Mouse (Mus musculus) kidney, adult 2 months (tissue): Measurements from ENCODE around the gene Akt2. TPM values are rescaled to one million over a fixed set of nuclear protein-coding genes. Genes with fewer than 3 reads are reported as not detected.
A peak's percentile ranks its signal among the peaks of the same experiment; 100 is the strongest.

Source experiments
- DNase-seq: peaks from one replicate; pipeline ENCODE4 v3.0.0; 2021
- H3K27ac ChIP-seq: fragments of 200-500 bp; 2 replicates; pipeline ENCODE4 v1.5.1; 2012; ENCODE audit warnings: low read depth, low read length, control low read depth, inconsistent platforms; ENCODE audit not compliant: insufficient read depth
- H3K27me3 ChIP-seq: fragments of 200-500 bp; replicated peaks from 2 replicates; pipeline ENCODE4 v1.6.1; 2012; ENCODE audit warnings: mild to moderate bottlenecking, moderate library complexity, low read length, inconsistent platforms; ENCODE audit not compliant: control insufficient read depth, insufficient read depth
- H3K36me3 ChIP-seq: fragments of 200-500 bp; 2 replicates; pipeline ENCODE4 v1.6.1; 2012; ENCODE audit warnings: mild to moderate bottlenecking, moderate library complexity, low read length, inconsistent platforms; ENCODE audit not compliant: control insufficient read depth, insufficient read depth
- H3K4me1 ChIP-seq: fragments of 200-500 bp; 2 replicates; pipeline ENCODE4 v1.6.1; 2011; ENCODE audit warnings: low read length; ENCODE audit not compliant: control insufficient read depth, insufficient read depth
- H3K4me3 ChIP-seq: fragments of 200-500 bp; 2 replicates; pipeline ENCODE4 v1.5.1; 2011; ENCODE audit warnings: mild to moderate bottlenecking, low read depth, low read length, control low read depth; ENCODE audit not compliant: insufficient read depth
- CTCF ChIP-seq: fragments of 200-500 bp; conservative IDR thresholded peaks from 2 replicates; pipeline ENCODE4 v1.5.1; 2011; ENCODE audit warnings: low read depth, mild to moderate bottlenecking, control low read depth, low read length, moderate library complexity, mixed read lengths; ENCODE audit not compliant: insufficient read depth, insufficient read length
- POLR2A ChIP-seq: fragments of 200-500 bp; IDR thresholded peaks from one replicate; pipeline ENCODE4 v1.6.1; 2011; ENCODE audit warnings: low read depth, low read length, control low read depth
- WGBS: fragments of 180-500 bp; shearing (Covaris S2); methylation state at CpG from one replicate; pipeline ENCODE4 v1.1.7; 2018; 5-methylcytosine and 5-hydroxymethylcytosine counted together
- polyA plus RNA-seq: library from polyadenylated mRNA; depleted of rRNA; stranded (reverse); fragments of >200 nt; gene quantifications from 2 replicates; pipeline ENCODE4 v1.2.3, GENCODE M21; 2012

Gene Akt2
- polyA plus RNA-seq, 1 experiment = 89.2 TPM

- peaks cover 2% of the 10 kb centered on the region; the same call in 1 of the 2 replicates for H3K27me3 ChIP-seq
- peak; percentile 59 for TF ChIP-seq CTCF
- TF ChIP-seq POLR2A = no peak
- H3K27ac ChIP-seq = no peak overlapping the region
- no peaks in the 10 kb centered on the region for H3K4me1 ChIP-seq
- no peaks in the 10 kb centered on the region for H3K36me3 ChIP-seq
- peak; percentile 46 for DNase-seq
- no peak overlapping the region for H3K4me3 ChIP-seq
- 68% methylated on average over 20 of the region's 20 CpGs for WGBS
Measured at GRCm38 (mm10) chr7:27654607-27655276, 63.4 kb downstream of the Akt2 start.

GRCm38 (mm10) chr7:27655545-27655944 is 64.2 kb downstream of the Akt2 start:
- no peak for TF ChIP-seq CTCF
- no peak for TF ChIP-seq POLR2A
- Histone ChIP-seq H3K4me1 (no peaks in the 10 kb centered on the region), H3K27ac (no peak overlapping the region), H3K4me3 (no peak overlapping the region), H3K27me3 (peaks cover 2% of the 10 kb centered on the region; the same call in 1 of the 2 replicates), H3K36me3 (no peaks in the 10 kb centered on the region)
- no peak for DNase-seq
- 32% methylated on average over 11 of the region's 11 CpGs for WGBS

GRCm38 (mm10) chr7:27656600-27656999 is 65.2 kb downstream of the Akt2 start:
- 94% methylated on average over 16 of the region's 16 CpGs for WGBS
- Histone ChIP-seq H3K4me3 (no peak overlapping the region), H3K27ac (no peak overlapping the region), H3K27me3 (peaks cover 2% of the 10 kb centered on the region; the same call in 1 of the 2 replicates), H3K36me3 (no peaks in the 10 kb centered on the region), H3K4me1 (no peaks in the 10 kb centered on the region)
- no peak for DNase-seq
- TF ChIP-seq POLR2A = no peak
- TF ChIP-seq CTCF = no peak

- Histone ChIP-seq H3K36me3 (no peaks in the 10 kb centered on the region), H3K4me3 (no peak overlapping the region), H3K27me3 (peaks cover 2% of the 10 kb centered on the region; the same call in 1 of the 2 replicates), H3K27ac (no peak overlapping the region), H3K4me1 (no peaks in the 10 kb centered on the region)
- TF ChIP-seq POLR2A (no peak), CTCF (no peak)
- DNase-seq = no peak
- 51% methylated on average over 53 of the region's 53 CpGs for WGBS
Measured at GRCm38 (mm10) chr7:27657824-27658395, 66.6 kb downstream of the Akt2 start.

DNA sequence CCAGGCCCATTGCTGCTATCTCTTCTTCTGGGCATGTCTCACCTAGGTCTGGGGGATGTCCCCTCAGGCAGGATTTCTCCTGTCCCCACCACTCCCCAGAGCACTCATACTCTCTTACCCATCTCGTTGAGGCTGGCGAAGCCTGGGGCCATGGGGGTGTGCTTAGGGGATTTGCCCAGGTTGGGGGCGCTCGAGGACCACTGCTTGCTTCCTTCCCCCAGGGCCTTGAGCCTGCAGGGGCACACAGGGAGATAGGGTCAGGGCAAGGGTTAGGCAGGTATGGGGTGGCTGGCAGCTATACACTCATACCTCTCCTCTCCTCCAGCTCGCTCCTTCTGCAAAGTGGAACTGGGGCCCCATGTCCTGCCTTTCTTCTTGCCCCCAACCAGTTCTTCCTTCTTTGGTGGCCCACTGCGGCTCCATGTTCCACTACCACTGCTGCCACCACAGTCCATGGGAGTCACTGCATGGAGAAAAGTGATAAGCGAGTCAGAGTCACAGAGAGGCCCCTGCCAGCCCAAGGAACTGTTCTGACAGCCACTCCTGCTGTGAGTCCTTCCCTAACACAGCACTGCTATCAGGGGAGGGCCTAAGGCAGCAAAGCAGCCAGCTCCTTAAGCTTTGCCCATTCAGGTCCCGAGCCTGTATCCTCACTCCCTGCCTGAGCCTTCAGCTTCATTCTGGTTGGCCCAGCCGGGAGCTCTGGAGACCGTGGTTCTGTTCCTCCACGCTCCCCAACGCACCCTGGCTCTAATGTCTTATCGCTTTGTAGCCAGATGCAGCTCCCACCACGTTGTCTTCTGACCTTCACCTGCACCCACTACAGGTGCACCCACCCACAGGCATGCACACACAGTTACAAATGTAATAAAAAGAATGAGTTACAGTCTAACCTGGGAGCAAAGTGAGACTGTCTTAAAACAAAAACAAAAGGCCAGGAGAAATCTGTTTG is 67.6 kb downstream of the Akt2 start:
- H3K4me3 ChIP-seq = no peak overlapping the region
- no peak overlapping the region for H3K27ac ChIP-seq
- WGBS = 83% methylated on average over 14 of the region's 14 CpGs
- DNase-seq = no peak
- H3K36me3 ChIP-seq = no peaks in the 10 kb centered on the region
- peaks cover 1% of the 10 kb centered on the region; the same call in 1 of the 2 replicates for H3K27me3 ChIP-seq
- H3K4me1 ChIP-seq = no peaks in the 10 kb centered on the region
- no peak for TF ChIP-seq POLR2A
- TF ChIP-seq CTCF = no peak

GRCm38 (mm10) chr7:27662038-27662437 is 70.7 kb downstream of the Akt2 start:
- DNase-seq = no peak
- Histone ChIP-seq H3K27ac (no peak overlapping the region), H3K27me3 (no peaks in the 10 kb centered on the region), H3K36me3 (no peaks in the 10 kb centered on the region), H3K4me1 (no peaks in the 10 kb centered on the region), H3K4me3 (no peak overlapping the region)
- TF ChIP-seq CTCF (no peak), POLR2A (no peak)
- 90% methylated on average over 4 of the region's 4 CpGs for WGBS
